Mouse (Mus musculus) megakaryocyte, embryonic 14.5 days (primary cell): ENCODE results near the gene Ddx6. TPM values are rescaled to one million over a fixed set of nuclear protein-coding genes. Genes with fewer than 3 reads are reported as not detected.
"Not testable (repeated sequence)": the region's sequence is repeated elsewhere in the genome, so short reads cannot be mapped to it uniquely, and the experiment has no call there.

Source experiments
- H3K27me3 ChIP-seq: replicated peaks from 2 replicates; pipeline ENCODE3; 2012; ENCODE audit warnings: inconsistent platforms
- H3K36me3 ChIP-seq: replicated peaks from 2 replicates; pipeline ENCODE3; 2012; ENCODE audit warnings: low read length, inconsistent platforms, mixed read lengths
- H3K4me1 ChIP-seq: 2 replicates; pipeline ENCODE4 v1.6.1; 2012; ENCODE audit warnings: inconsistent platforms
- H3K4me3 ChIP-seq: replicated peaks from 2 replicates; pipeline ENCODE3; 2012; ENCODE audit warnings: moderate library complexity, mild to moderate bottlenecking, inconsistent platforms
- H3K9me3 ChIP-seq: 2 replicates; pipeline ENCODE4 v1.6.1; 2012; ENCODE audit warnings: inconsistent platforms
- FLI1 ChIP-seq: IDR thresholded peaks from 2 replicates; pipeline ENCODE4 v1.6.1; 2012; ENCODE audit warnings: low read length, inconsistent platforms, mixed read lengths
- GATA1 ChIP-seq: IDR thresholded peaks from 3 replicates; pipeline ENCODE4 v1.6.1; 2012; ENCODE audit warnings: mixed read lengths, low read length, inconsistent platforms, borderline replicate concordance
- polyA plus RNA-seq: library from polyadenylated mRNA; stranded (reverse); fragments of >175 nt; gene quantifications from 2 replicates; pipeline ENCODE4 v1.2.3, GENCODE M21; 2012; ENCODE audit warnings: low replicate concordance; ENCODE audit not compliant: insufficient read depth

Gene Ddx6
- 4.1 and 10.8 TPM in 2 replicates for polyA plus RNA-seq

DNA sequence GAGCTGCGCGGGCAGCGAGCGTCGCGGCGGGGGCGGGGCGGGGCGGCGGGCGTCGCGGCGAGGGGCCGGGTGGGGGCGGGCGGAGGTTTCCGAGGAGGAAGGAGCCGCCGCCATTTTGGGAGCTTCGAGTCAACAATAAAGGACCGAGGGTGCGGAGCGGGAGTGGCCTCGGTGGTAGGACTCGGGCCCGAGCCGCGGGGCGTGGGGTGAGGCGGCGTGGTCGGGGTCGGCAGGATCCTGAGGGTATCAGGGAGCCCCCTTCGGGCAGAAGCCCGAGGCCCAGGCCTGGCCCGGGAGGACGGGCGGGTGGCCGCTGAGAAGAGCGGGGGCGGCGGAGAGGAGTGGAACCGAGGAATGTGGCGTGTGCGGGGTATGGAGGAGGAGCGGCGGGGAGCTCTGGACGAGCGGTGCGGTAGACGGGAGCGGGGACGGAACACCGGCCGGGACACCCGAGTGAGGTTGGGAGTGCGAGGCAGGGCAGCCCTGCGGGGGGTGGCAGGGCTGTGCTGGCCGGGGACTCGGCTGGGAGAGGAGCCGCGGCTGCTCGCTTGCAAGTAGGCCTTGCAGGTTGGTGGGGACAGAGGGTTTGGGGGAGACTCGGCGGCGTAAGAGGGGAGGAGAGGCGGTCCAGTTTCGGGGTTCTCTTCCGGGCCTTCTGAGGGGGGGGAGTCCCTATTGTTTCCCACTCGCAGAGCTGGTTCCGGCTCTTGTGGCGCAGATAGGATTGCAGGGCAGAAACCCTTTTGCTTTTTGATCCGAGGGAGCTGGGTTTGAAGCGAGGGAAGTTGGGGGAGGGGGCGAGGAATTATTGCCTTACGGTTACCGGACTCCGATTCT, at the start of gene Ddx6:
Gene Ddx6 (plus strand): TSS at position 114 of the 837 bp plus-strand sequence.
- TF ChIP-seq FLI1, result no peak
- TF ChIP-seq GATA1, result no peak
- H3K9me3 ChIP-seq, result no peaks in the 10 kb centered on the region
- H3K27me3 ChIP-seq, result no peaks in the 10 kb centered on the region
- H3K4me3 ChIP-seq, result peak within 1 kb of the TSS; percentile 97
- H3K36me3 ChIP-seq, result peaks cover 47% of the 10 kb centered on the region
- H3K4me1 ChIP-seq, result peaks cover 32% of the 10 kb centered on the region

DNA sequence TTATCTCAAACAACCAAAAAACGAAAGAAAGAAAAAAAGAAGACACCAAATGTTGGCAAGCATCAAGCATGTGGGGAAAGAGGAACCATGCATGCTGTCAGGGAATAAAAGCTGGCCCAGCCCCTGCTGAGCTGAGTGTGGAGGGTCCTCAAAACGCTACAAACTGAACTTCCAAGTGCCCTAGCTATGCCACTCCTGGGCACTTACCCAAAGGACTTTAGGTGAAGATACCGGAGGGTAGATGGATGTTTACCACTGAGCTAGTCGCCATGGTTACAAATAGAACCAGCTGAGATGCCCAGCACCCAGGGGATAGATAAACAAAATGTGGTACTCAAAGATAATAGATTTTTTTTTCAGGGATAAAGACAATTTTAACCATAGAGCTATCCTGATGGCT, 43.1 kb upstream of the Ddx6 start, which contains the start of gene Cxcr5:
Gene Cxcr5 (minus strand): TSS at position 281 of the 400 bp plus-strand sequence.
- Histone ChIP-seq H3K9me3 (no peaks in the 10 kb centered on the region), H3K4me1 (peaks cover 50% of the 10 kb centered on the region), H3K4me3 (no peak within 1 kb of the TSS), H3K36me3 (no peaks in the 10 kb centered on the region), H3K27me3 (no peaks in the 10 kb centered on the region)
- no peak for TF ChIP-seq FLI1
- no peak for TF ChIP-seq GATA1

DNA sequence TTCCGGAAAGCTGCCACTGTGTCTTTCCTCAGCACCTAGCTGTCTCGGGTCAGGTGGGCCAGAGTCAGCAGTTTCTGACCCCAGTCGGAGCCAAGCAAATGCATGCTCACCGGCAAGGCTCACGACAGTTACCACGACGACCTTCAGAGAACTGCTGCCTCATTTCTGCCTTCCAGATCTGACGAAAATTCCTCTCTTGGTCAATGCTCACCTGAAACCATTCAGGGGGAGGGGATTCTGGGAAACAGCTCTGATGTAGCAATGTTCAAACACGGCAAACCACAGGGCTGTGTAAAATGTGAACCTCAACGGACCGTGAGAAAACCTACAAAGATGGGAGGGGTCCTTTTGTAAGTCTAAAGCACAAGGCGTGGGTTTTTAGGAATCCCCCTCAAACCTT, 41.8 kb upstream of the Ddx6 start:
- H3K9me3 ChIP-seq, result no peaks in the 10 kb centered on the region
- no peak for TF ChIP-seq FLI1
- no peak for TF ChIP-seq GATA1
- peaks cover 64% of the 10 kb centered on the region for H3K4me1 ChIP-seq
- no peaks in the 10 kb centered on the region for H3K27me3 ChIP-seq
- H3K4me3 ChIP-seq, result no peak overlapping the region
- no peaks in the 10 kb centered on the region for H3K36me3 ChIP-seq

DNA sequence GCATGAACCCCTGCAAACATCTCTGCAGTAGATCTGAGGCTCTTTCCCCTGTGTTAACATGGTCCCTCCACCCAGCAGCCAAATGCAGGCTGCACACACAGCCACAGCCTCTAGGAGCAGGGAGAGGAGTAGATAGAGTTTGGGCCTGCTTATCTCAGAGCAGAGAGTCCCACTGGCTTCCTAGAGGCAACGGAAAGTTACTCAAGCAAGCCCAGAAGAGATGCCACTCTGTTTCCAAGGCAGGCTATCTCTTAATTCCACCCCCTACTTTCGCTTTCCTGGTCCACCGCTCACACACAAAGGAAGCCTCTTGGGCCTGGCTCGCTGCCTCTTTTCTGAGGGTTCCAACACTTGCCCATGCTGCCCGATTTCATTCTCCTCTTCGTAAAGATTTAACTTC, 39.3 kb upstream of the Ddx6 start:
- peaks cover 82% of the 10 kb centered on the region for H3K4me1 ChIP-seq
- H3K9me3 ChIP-seq, result no peaks in the 10 kb centered on the region
- TF ChIP-seq GATA1 (peak; percentile 37; the same call in 1 of the 3 replicates), FLI1 (no peak)
- H3K36me3 ChIP-seq, result no peaks in the 10 kb centered on the region
- no peaks in the 10 kb centered on the region for H3K27me3 ChIP-seq
- peak overlapping the region; percentile 88 for H3K4me3 ChIP-seq

DNA sequence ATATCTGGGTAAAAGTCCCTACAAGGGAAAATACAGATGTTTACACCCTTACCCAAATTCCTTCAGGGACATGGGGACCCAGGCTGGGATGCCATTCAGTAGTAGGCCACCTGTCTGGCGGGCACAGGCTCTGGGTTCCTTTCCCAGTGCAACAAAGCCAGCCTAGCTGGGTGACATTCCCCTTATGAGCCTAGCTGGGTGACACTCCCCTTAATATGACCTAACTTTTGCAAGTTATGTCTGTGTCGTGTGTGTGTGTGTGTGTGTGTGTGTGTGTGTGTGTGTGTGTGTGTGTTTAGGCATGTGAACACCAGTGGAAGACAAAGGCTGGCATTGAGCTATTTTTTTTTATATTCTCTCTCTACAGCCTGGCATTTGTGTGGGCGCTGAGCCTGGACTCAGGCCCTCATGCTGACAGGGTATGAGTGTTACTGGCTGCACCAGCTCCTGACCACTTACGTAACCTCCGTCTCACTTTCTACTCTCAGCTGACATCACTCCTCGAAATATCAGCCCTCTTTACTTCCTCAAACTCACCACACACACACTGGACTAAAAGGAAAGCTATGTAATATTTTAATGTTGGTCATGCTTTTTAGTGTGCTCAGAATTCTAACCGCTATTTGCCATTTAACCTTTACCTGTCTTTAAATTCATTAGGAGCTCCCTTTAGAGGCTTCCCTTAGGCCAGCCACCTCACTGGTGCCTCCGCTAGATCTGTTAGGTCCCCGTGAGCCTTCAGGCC, 37.2 kb upstream of the Ddx6 start:
- no peaks in the 10 kb centered on the region for H3K36me3 ChIP-seq
- peaks cover 85% of the 10 kb centered on the region for H3K4me1 ChIP-seq
- H3K4me3 ChIP-seq, result peak overlapping the region; percentile 88
- H3K27me3 ChIP-seq, result no peaks in the 10 kb centered on the region
- H3K9me3 ChIP-seq, result no peaks in the 10 kb centered on the region
- TF ChIP-seq GATA1 (no peak), FLI1 (no peak)

DNA sequence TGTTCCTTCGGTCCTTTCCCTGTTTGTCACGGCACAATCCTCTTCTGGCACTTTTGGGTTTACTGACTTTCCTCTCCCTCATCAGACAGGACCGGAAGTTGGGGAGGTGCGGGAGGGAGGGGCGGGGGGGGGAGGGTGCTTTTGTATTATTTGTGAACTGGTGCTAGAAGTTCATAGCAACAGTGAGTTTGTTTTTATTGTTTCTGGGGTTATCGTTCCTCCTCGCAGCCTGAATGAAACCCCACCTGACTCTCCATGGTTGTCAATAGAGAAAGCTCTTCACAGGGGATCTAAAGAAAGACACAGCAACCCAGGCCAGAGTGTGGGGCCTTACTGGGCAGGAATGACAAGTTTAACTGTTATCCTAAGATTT, 36.6 kb upstream of the Ddx6 start:
- H3K27me3 ChIP-seq, result no peaks in the 10 kb centered on the region
- H3K9me3 ChIP-seq, result no peaks in the 10 kb centered on the region
- H3K4me1 ChIP-seq, result peaks cover 79% of the 10 kb centered on the region
- peak overlapping the region; percentile 88 for H3K4me3 ChIP-seq
- TF ChIP-seq GATA1 (no peak), FLI1 (no peak)
- no peaks in the 10 kb centered on the region for H3K36me3 ChIP-seq

DNA sequence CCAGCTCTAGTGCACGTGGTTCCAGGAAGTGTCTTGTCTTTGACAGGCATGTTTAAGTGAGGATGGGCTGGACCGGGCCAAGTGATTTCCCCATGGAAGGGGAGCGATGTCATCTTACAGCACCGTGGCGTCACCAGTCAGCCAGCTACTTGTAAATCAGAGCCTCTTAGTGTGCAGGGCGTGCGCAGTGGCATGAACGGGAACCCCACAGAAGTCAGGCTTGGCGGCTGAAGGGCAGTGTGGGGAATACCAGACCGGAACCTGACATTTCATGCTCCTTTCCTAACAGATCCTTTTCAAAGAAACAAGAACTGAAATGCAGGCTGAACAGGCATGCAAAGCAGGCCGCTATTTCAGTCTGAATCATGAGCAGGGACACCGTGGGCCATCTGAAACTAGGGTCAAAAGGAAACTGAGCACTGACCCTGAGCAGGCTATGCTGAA, 33.7 kb upstream of the Ddx6 start:
- no peak for TF ChIP-seq GATA1
- TF ChIP-seq FLI1, result no peak
- H3K4me3 ChIP-seq, result no peak overlapping the region
- H3K36me3 ChIP-seq, result no peaks in the 10 kb centered on the region
- no peaks in the 10 kb centered on the region for H3K9me3 ChIP-seq
- H3K27me3 ChIP-seq, result no peaks in the 10 kb centered on the region
- H3K4me1 ChIP-seq, result peaks cover 53% of the 10 kb centered on the region

DNA sequence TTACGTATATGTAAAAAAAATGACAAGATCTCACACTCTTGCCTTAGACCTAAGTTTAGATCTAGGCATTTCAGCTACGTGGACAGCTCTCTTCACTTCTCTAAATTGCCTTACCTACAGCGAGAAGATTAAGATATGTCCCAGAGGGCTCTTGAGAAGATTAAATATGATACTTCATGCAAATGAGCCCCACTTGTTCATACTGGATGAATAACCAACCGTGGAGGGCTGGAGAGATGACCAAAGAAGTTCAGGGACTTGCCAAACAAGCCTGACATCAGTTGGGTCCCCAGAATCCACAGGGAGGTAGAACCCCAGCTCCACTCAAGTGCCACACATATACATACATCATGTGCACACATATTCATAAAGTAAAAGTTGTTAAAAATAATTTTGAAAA, 31.4 kb upstream of the Ddx6 start:
- H3K27me3 ChIP-seq, result no peaks in the 10 kb centered on the region
- H3K4me1 ChIP-seq, result peaks cover 29% of the 10 kb centered on the region
- no peaks in the 10 kb centered on the region for H3K36me3 ChIP-seq

DNA sequence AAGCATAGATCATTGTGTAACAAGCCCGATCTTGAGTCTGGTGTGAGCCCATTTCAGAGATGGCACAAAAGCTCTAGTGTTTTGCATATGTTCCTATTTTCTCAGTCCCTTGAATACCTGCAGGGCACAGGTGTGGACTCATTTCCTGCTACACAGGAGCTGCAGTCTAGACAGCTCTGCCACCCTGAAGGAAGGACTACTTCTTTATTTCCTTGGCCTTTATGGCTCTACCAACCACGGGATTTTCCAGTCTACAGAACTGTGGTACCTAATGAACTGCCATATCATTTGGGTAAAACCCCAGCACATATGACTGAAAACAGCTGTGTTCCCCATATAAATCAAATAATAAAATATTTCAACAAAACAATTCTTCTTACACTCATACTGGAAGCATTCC, 29.6 kb upstream of the Ddx6 start:
- Histone ChIP-seq H3K27me3 (no peaks in the 10 kb centered on the region), H3K9me3 (no peaks in the 10 kb centered on the region), H3K4me3 (no peak overlapping the region), H3K4me1 (peaks cover 30% of the 10 kb centered on the region), H3K36me3 (no peaks in the 10 kb centered on the region)
- TF ChIP-seq GATA1, result no peak
- no peak for TF ChIP-seq FLI1

More for the DNA sequence above, 31.4 kb upstream of the Ddx6 start:
- Histone ChIP-seq H3K4me3 (no peak overlapping the region), H3K9me3 (no peaks in the 10 kb centered on the region)
- no peak for TF ChIP-seq GATA1
- no peak for TF ChIP-seq FLI1

DNA sequence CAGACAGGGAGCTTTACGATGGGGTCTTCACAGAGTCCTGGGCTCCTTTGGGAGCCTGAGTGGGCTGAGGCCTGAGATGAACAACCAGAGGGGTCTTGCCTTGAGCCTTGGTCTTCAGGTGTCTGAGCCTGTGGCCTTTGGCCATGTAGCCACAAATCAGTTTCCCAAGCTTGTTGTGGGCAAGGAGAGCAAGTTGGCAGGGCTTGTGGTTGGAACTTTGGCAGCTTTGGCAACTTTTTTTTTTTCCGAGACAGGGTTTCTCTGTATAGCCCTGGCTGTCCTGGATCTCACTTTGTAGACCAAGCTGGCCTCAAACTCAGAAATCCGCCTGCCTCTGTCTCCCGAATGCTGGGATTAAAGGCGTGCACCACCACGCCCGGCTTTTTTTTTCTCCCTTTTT, 28.6 kb upstream of the Ddx6 start:
- not testable (repeated sequence) for H3K36me3 ChIP-seq, H3K9me3 ChIP-seq, H3K27me3 ChIP-seq, H3K4me3 ChIP-seq
- H3K4me1 ChIP-seq, result peaks cover 28% of the 10 kb centered on the region
